Mouse (Mus musculus) G1E (cell line): ENCODE data around the gene Rnf5. TPM values are rescaled to one million over a fixed set of nuclear protein-coding genes. Genes with fewer than 3 reads are reported as not detected.

Experiments used
- ATAC-seq: 2 replicates; pipeline ENCODE4 v1.8.0; 2016; ENCODE audit warnings: mild to moderate bottlenecking; ENCODE audit not compliant: insufficient number of reproducible peaks, poor library complexity, low FRiP score, severe bottlenecking; ENCODE audit errors: extremely low read depth
- DNase-seq: peaks from one replicate; pipeline ENCODE4 v3.0.0; 2012; ENCODE audit warnings: low spot score
- H3K27me3 ChIP-seq: 2 replicates; pipeline ENCODE4 v1.6.1; 2012; ENCODE audit warnings: mild to moderate bottlenecking, low read length, inconsistent platforms; ENCODE audit not compliant: insufficient read depth
- H3K36me3 ChIP-seq: replicated peaks from 2 replicates; pipeline ENCODE3; 2012; ENCODE audit warnings: mild to moderate bottlenecking, inconsistent platforms
- H3K4me1 ChIP-seq: 2 replicates; pipeline ENCODE4 v1.6.1; 2012; ENCODE audit warnings: low read depth, low read length, inconsistent platforms, mixed read lengths; ENCODE audit not compliant: insufficient read depth
- H3K4me3 ChIP-seq: 2 replicates; pipeline ENCODE4 v1.5.1; 2012; ENCODE audit warnings: low read depth, mild to moderate bottlenecking, inconsistent platforms, low read length, moderate library complexity, mixed read lengths
- H3K9me3 ChIP-seq: replicated peaks from 2 replicates; pipeline ENCODE4 v1.6.1; 2012; ENCODE audit warnings: inconsistent platforms
- CTCF ChIP-seq: IDR thresholded peaks from 2 replicates; pipeline ENCODE4 v1.5.1; 2012; ENCODE audit warnings: low read depth, low read length, inconsistent platforms, mixed read lengths
- GATA1 ChIP-seq: IDR thresholded peaks from 2 replicates; pipeline ENCODE4 v1.6.1; 2012; ENCODE audit warnings: borderline replicate concordance, low read length, inconsistent platforms, mixed read lengths
- GATA2 ChIP-seq: IDR thresholded peaks from 2 replicates; pipeline ENCODE4 v1.6.1; 2012; ENCODE audit warnings: low read depth, low read length, inconsistent platforms, borderline replicate concordance
- POLR2AphosphoS5 ChIP-seq: IDR thresholded peaks from 2 replicates; pipeline ENCODE4 v1.6.1; 2012; ENCODE audit warnings: low read depth, low read length, inconsistent platforms; ENCODE audit not compliant: insufficient replicate concordance
- TAL1 ChIP-seq: conservative IDR thresholded peaks from 2 replicates; pipeline ENCODE4 v1.6.1; 2012; ENCODE audit warnings: low read depth, low read length, inconsistent platforms, mixed read lengths
- polyA plus RNA-seq: library from polyadenylated mRNA; stranded (reverse); fragments of >175 nt; gene quantifications from 2 replicates; pipeline ENCODE4 v1.2.3, GENCODE M21; 2012
- total RNA-seq, 2 experiments: library from RNA; stranded (forward) in 1 of 2; stranded (reverse) in 1 of 2; fragments of 200-1000 nt in 1 of 2; fragments of >200 nt in 1 of 2; fragmentation: Nextera tagmentation in 1 of 2; gene quantifications; 2 replicates each; pipeline ENCODE4 v1.2.3; 2014 to 2017

Gene Rnf5
- total and polyA plus RNA-seq, 3 experiments: 17.4 to 92.0 (median 70.8) TPM

DNA sequence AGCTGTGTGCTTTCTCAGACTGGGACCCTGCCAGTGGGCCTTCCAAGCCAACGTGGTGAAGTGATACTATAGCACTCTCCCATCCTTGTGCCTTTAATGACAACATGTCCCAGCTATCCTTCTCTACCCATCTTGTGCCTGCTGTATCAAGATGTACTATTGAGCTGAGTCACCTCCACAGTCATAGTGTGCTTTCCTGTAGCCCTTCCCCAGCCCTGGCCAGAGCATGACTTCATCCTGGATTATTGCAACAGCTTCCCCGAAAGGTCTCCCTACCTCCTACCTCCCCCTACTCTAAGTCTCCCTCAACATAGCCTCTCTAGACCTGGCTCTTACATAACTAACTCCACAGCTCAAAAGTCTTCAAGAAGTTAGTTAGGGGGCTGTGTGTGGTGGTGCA, 32.2 kb upstream of the Rnf5 start:
- no peaks in the 10 kb centered on the region for H3K4me1 ChIP-seq
- no peak overlapping the region for H3K4me3 ChIP-seq
- no peaks in the 10 kb centered on the region for H3K9me3 ChIP-seq
- DNase-seq (no peak), ATAC-seq (no peak)
- no peaks in the 10 kb centered on the region for H3K36me3 ChIP-seq
- H3K27me3 ChIP-seq: peaks cover 41% of the 10 kb centered on the region
- TF ChIP-seq GATA2 (no peak), GATA1 (no peak), POLR2AphosphoS5 (no peak), CTCF (no peak), TAL1 (no peak)

GRCm38 (mm10) chr17:34632261-34632691, 28.8 kb upstream of the Rnf5 start:
- no peak for DNase-seq
- Histone ChIP-seq H3K9me3 (no peaks in the 10 kb centered on the region), H3K27me3 (peaks cover 50% of the 10 kb centered on the region), H3K36me3 (no peaks in the 10 kb centered on the region), H3K4me1 (peaks cover 13% of the 10 kb centered on the region), H3K4me3 (no peak overlapping the region)
- TF ChIP-seq GATA2 (no peak), GATA1 (no peak), TAL1 (no peak), POLR2AphosphoS5 (no peak), CTCF (no peak)
- ATAC-seq: no peak

DNA sequence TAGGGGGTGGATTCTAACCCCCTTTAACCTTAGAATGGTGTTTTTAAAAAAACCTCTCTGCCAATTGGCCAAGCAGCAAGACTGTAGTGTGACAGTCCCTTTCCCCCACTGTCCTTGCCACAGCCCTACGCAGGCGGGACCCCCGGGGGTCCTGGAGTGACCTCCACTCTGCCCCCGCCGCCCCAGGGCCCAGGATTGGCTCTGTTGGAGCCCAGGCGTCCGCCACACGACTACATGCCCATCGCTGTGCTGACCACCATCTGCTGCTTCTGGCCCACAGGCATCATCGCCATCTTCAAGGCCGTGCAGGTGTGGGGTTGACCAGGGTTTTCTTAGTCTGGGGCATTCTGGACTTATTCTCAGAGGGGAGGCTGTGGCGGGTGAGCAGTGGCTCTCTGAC, 28.2 kb upstream of the Rnf5 start:
- Histone ChIP-seq H3K9me3 (no peaks in the 10 kb centered on the region), H3K36me3 (no peaks in the 10 kb centered on the region), H3K4me3 (no peak overlapping the region), H3K4me1 (peaks cover 16% of the 10 kb centered on the region), H3K27me3 (peaks cover 50% of the 10 kb centered on the region)
- no peak for ATAC-seq
- no peak for DNase-seq
- TF ChIP-seq POLR2AphosphoS5 (no peak), CTCF (no peak), GATA2 (no peak), GATA1 (no peak), TAL1 (no peak)

GRCm38 (mm10) chr17:34630761-34631301, 27.3 kb upstream of the Rnf5 start:
- Histone ChIP-seq H3K4me1 (peaks cover 24% of the 10 kb centered on the region), H3K27me3 (peaks cover 48% of the 10 kb centered on the region), H3K36me3 (no peaks in the 10 kb centered on the region), H3K9me3 (no peaks in the 10 kb centered on the region), H3K4me3 (no peak overlapping the region)
- DNase-seq: no peak
- no peak for ATAC-seq
- no peak for TF ChIP-seq GATA2
- no peak for TF ChIP-seq TAL1
- no peak for TF ChIP-seq GATA1
- TF ChIP-seq POLR2AphosphoS5: no peak
- TF ChIP-seq CTCF: no peak

GRCm38 (mm10) chr17:34629796-34630603, 26.5 kb upstream of the Rnf5 start:
- TF ChIP-seq CTCF (no peak), TAL1 (no peak), POLR2AphosphoS5 (no peak), GATA2 (no peak), GATA1 (no peak)
- ATAC-seq: no peak
- peaks cover 47% of the 10 kb centered on the region for H3K27me3 ChIP-seq
- no peak overlapping the region for H3K4me3 ChIP-seq
- H3K9me3 ChIP-seq: no peaks in the 10 kb centered on the region
- DNase-seq: no peak
- H3K36me3 ChIP-seq: peaks cover 6% of the 10 kb centered on the region
- peaks cover 26% of the 10 kb centered on the region for H3K4me1 ChIP-seq

- Histone ChIP-seq H3K36me3 (peaks cover 6% of the 10 kb centered on the region), H3K9me3 (no peaks in the 10 kb centered on the region), H3K27me3 (peaks cover 47% of the 10 kb centered on the region), H3K4me3 (no peak within 1 kb of the TSS), H3K4me1 (peaks cover 26% of the 10 kb centered on the region)
- ATAC-seq: no peak
- no peak for DNase-seq
- TF ChIP-seq POLR2AphosphoS5 (no peak), TAL1 (no peak), GATA1 (no peak), CTCF (no peak), GATA2 (no peak)
Measured at GRCm38 (mm10) chr17:34629221-34629751, 25.8 kb upstream of the Rnf5 start, which contains the start of gene Prrt1. TSS of gene Prrt1 (plus strand) at chr17:34629533.
